Mouse (Mus musculus): ENCODE data around the gene Cyp3a13. TPM values are rescaled to one million over a fixed set of nuclear protein-coding genes. Genes with fewer than 3 reads are reported as not detected.

Cyp3a13 gene
- polyA plus RNA-seq, 1 experiment from 2014 or later, result not detected

DNA sequence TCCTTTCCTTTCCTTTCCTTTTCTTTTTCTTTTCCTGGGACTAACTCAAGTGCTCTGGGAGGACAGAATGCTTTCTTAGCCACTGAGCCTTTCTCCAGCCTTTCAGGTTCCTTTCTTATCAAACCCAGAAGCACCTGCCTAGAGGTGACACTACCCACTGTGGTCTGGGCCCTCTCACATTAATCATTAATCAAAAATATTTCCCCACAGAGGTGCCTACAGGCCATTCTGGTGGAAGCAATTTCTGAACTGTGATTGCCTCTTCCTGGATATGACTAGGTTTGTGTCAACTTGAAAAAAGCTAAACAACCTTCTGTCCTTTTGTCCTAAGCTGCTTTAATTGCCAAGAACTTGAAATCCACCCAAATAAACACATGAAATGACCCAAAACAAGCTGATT lies 752 bp upstream of the Cyp3a13 start:
- Histone ChIP-seq H3K9ac (no peak overlapping the region), H3K27me3 (no peaks in the 10 kb centered on the region), H3K4me2 (no peak overlapping the region), H3K27ac (no peak overlapping the region), H3K36me3 (no peaks in the 10 kb centered on the region), H3K9me3 (replicated peaks) (no peaks in the 10 kb centered on the region), H3K4me3 (no peak overlapping the region), H3K4me1 (replicated peaks) (no peaks in the 10 kb centered on the region)
- no peak for ATAC-seq (replicated peaks; ENCODE audit: insufficient number of reproducible peaks, insufficient read depth, low FRiP score, low read depth)

GRCm38 (mm10) chr5:137915550-137915949 lies 5.9 kb downstream of the Cyp3a13 start:
- H3K9ac ChIP-seq, result no peak overlapping the region
- H3K9me3 ChIP-seq (replicated peaks), result no peaks in the 10 kb centered on the region
- no peak overlapping the region for H3K4me3 ChIP-seq
- H3K27ac ChIP-seq, result no peak overlapping the region
- H3K36me3 ChIP-seq, result no peaks in the 10 kb centered on the region
- WGBS, result 66% methylated on average over 6 of the region's 6 CpGs
- H3K4me1 ChIP-seq (replicated peaks), result no peaks in the 10 kb centered on the region
- no peak for ATAC-seq (replicated peaks; ENCODE audit: insufficient number of reproducible peaks, insufficient read depth, low FRiP score, low read depth)
- no peaks in the 10 kb centered on the region for H3K27me3 ChIP-seq
- no peak overlapping the region for H3K4me2 ChIP-seq

- Histone ChIP-seq H3K36me3 (no peaks in the 10 kb centered on the region), H3K27me3 (no peaks in the 10 kb centered on the region), H3K4me2 (no peak overlapping the region), H3K4me3 (no peak overlapping the region), H3K4me1 (replicated peaks) (no peaks in the 10 kb centered on the region), H3K27ac (no peak overlapping the region), H3K9ac (no peak overlapping the region), H3K9me3 (replicated peaks) (no peaks in the 10 kb centered on the region)
- ATAC-seq (replicated peaks; ENCODE audit: insufficient number of reproducible peaks, insufficient read depth, low FRiP score, low read depth), result no peak
These were observed 6.9 kb downstream of the Cyp3a13 start for GRCm38 (mm10) chr5:137914508-137914907.

- H3K9me3 ChIP-seq (replicated peaks), result no peaks in the 10 kb centered on the region
- ATAC-seq (replicated peaks; ENCODE audit: insufficient number of reproducible peaks, insufficient read depth, low FRiP score, low read depth), result no peak
- WGBS, result 74% methylated on average over 3 of the region's 3 CpGs
These were observed 11.7 kb downstream of the Cyp3a13 start for GRCm38 (mm10) chr5:137909564-137910262.

GRCm38 (mm10) chr5:137897812-137898211 lies 23.6 kb downstream of the Cyp3a13 start:
- no peak for ATAC-seq (replicated peaks; ENCODE audit: insufficient number of reproducible peaks, insufficient read depth, low FRiP score, low read depth)
- H3K4me2 ChIP-seq, result no peak overlapping the region
- no peaks in the 10 kb centered on the region for H3K36me3 ChIP-seq
- H3K9me3 ChIP-seq (replicated peaks), result no peaks in the 10 kb centered on the region
- H3K4me1 ChIP-seq (replicated peaks), result no peaks in the 10 kb centered on the region
- H3K27ac ChIP-seq, result no peak overlapping the region
- H3K4me3 ChIP-seq, result no peak overlapping the region
- H3K27me3 ChIP-seq, result peaks cover 4% of the 10 kb centered on the region; the same call in 1 of the 2 replicates
- no peak overlapping the region for H3K9ac ChIP-seq
- 66% methylated on average over 1 of the region's 1 CpGs for WGBS

More at GRCm38 (mm10) chr5:137909564-137910262, 11.7 kb downstream of the Cyp3a13 start:
- Histone ChIP-seq H3K36me3 (no peaks in the 10 kb centered on the region), H3K9ac (no peak overlapping the region), H3K4me3 (no peak overlapping the region), H3K4me2 (no peak overlapping the region), H3K4me1 (replicated peaks) (no peaks in the 10 kb centered on the region), H3K27me3 (no peaks in the 10 kb centered on the region), H3K27ac (no peak overlapping the region)

DNA sequence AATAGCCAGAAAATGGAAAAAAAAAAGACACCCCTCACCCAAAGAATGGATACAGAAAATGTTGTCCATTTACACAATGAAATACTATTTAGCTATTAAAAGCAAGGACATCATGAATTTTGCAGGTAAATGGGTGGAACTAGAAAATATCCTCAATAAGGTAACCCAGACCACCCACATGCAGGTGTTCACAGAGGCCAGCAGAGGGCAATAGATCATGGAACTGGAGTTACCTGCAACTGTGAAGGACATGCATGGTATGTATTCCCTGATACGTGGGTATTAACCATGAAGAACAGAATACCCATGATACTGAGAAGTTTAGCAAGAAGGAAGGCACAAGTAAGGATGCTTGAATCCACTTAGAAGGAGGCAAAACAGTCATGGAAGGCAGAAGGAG lies 28.5 kb downstream of the Cyp3a13 start:
- H3K4me1 ChIP-seq (replicated peaks), result no peaks in the 10 kb centered on the region
- H3K36me3 ChIP-seq, result no peaks in the 10 kb centered on the region
- H3K4me3 ChIP-seq, result no peak overlapping the region
- H3K27ac ChIP-seq, result no peak overlapping the region
- H3K4me2 ChIP-seq, result no peak overlapping the region
- no peak overlapping the region for H3K9ac ChIP-seq
- H3K9me3 ChIP-seq (replicated peaks), result no peaks in the 10 kb centered on the region
- ATAC-seq (replicated peaks; ENCODE audit: insufficient number of reproducible peaks, insufficient read depth, low FRiP score, low read depth), result no peak
- WGBS, result 52% methylated on average over 1 of the region's 1 CpGs
- peaks cover 4% of the 10 kb centered on the region; the same call in 1 of the 2 replicates for H3K27me3 ChIP-seq

DNA sequence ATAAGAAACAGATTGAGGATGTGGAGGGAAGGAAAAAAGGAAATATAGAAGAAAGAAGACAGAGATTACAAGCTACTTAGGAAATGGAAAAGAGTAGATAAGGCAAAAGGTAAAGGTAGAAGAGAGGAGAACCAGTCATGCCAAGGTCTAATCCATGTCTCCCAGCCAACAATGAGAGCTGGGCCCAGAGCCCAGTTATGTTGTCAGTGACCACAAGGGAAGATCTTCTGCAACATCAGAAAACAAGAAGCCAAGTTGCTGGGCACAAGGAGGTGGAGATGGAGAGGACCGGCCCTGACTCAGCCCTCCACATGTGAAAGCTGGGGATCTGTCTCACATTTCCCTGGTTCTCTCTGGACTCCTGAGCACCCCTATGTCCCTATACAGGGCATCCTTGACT lies 33.8 kb downstream of the Cyp3a13 start:
- H3K9me3 ChIP-seq (replicated peaks), result no peaks in the 10 kb centered on the region
- no peak for ATAC-seq (replicated peaks; ENCODE audit: insufficient number of reproducible peaks, insufficient read depth, low FRiP score, low read depth)
- 85% methylated on average over 1 of the region's 1 CpGs for WGBS
- no peak overlapping the region for H3K9ac ChIP-seq
- H3K27ac ChIP-seq, result no peak overlapping the region
- peaks cover 9% of the 10 kb centered on the region; the same call in 1 of the 2 replicates for H3K4me1 ChIP-seq (replicated peaks)
- H3K36me3 ChIP-seq, result no peaks in the 10 kb centered on the region
- no peaks in the 10 kb centered on the region for H3K27me3 ChIP-seq
- H3K4me3 ChIP-seq, result no peak overlapping the region
- H3K4me2 ChIP-seq, result no peak overlapping the region

- Histone ChIP-seq H3K27me3 (no peaks in the 10 kb centered on the region), H3K4me3 (no peak overlapping the region), H3K36me3 (no peaks in the 10 kb centered on the region), H3K4me2 (no peak overlapping the region), H3K27ac (no peak overlapping the region), H3K9me3 (replicated peaks) (no peaks in the 10 kb centered on the region), H3K4me1 (replicated peaks) (peaks cover 9% of the 10 kb centered on the region; the same call in 1 of the 2 replicates), H3K9ac (no peak overlapping the region)
- 6% methylated on average over 2 of the region's 2 CpGs for WGBS
- ATAC-seq (replicated peaks; ENCODE audit: insufficient number of reproducible peaks, insufficient read depth, low FRiP score, low read depth), result no peak
These were observed 35.5 kb downstream of the Cyp3a13 start for GRCm38 (mm10) chr5:137885894-137886293.

DNA sequence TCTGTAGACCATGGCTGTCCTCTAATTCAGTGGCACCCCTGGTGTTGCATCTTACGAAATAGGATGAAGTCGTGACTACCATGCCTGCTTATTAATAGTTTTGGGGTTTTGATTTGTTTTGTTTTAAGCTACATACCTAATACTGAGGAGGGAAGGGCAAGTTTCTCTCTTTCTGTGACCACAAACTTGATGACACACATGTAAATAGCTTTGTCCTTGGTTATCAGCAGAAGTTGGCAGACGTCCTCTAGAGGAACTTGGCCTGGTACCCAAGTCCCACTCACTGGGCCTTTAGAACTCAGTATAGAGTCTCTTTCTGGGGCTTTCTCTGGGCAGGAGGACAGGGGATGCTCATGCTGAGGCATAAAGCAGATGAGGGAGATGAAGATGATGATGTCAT lies 38.1 kb downstream of the Cyp3a13 start:
- 71% methylated on average over 3 of the region's 3 CpGs for WGBS
- Histone ChIP-seq H3K9ac (no peak overlapping the region; the same call in 1 of the 2 replicates), H3K27ac (no peak overlapping the region), H3K4me2 (no peak overlapping the region), H3K27me3 (no peaks in the 10 kb centered on the region), H3K4me1 (replicated peaks) (peaks cover 9% of the 10 kb centered on the region; the same call in 1 of the 2 replicates), H3K4me3 (no peak overlapping the region), H3K9me3 (replicated peaks) (no peaks in the 10 kb centered on the region), H3K36me3 (no peaks in the 10 kb centered on the region)
- ATAC-seq (replicated peaks; ENCODE audit: insufficient number of reproducible peaks, insufficient read depth, low FRiP score, low read depth), result no peak

DNA sequence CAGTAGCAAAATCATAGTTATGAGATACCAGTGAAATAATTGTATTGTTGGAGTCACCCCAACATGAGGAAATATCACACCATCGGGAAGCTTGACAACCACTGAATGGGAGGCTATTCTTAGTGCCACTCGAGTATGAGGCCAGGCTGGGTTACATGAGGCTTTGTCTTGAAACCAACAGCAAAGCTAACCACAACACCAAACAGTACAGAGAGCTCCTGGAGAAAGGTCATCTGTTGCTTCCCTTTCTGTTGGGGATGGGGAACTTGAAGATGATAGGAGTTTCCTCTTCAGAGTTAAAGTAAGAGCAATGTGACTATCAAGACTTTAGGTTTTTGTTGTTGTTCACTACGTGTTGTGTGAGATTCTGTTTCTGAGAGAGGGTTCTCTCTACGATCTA lies 38.5 kb downstream of the Cyp3a13 start:
- ATAC-seq (replicated peaks; ENCODE audit: insufficient number of reproducible peaks, insufficient read depth, low FRiP score, low read depth), result no peak
- no peak overlapping the region for H3K27ac ChIP-seq
- no peak overlapping the region for H3K9ac ChIP-seq
- H3K27me3 ChIP-seq, result no peaks in the 10 kb centered on the region
- H3K4me3 ChIP-seq, result no peak overlapping the region
- H3K4me1 ChIP-seq (replicated peaks), result peaks cover 9% of the 10 kb centered on the region; the same call in 1 of the 2 replicates
- WGBS, result 48% methylated on average over 4 of the region's 4 CpGs
- H3K4me2 ChIP-seq, result no peak overlapping the region
- H3K36me3 ChIP-seq, result no peaks in the 10 kb centered on the region
- H3K9me3 ChIP-seq (replicated peaks), result no peaks in the 10 kb centered on the region

DNA sequence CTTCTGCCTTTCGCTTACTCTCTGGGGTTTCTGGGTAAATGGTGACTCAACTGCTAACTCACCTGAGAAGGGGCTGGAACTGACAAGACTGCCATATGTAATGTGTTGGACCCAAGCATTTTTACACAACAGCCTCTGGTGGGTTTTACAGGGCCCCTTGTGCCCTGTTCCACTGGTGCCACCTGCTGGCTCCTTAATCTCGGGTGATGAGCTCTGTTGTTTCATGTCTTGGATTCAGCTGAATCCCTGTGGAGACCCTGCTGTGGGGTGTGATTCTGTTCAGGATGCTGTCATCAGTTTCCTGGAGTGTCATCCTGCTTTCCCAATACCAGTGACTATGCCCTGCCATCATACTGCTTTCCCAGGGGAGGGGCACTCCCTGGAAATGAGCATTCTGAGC lies 43.6 kb downstream of the Cyp3a13 start:
- ATAC-seq (replicated peaks; ENCODE audit: insufficient number of reproducible peaks, insufficient read depth, low FRiP score, low read depth), result no peak
- no peaks in the 10 kb centered on the region for H3K9me3 ChIP-seq (replicated peaks)
- peaks cover under 1% of the 10 kb centered on the region; the same call in 1 of the 2 replicates for H3K4me1 ChIP-seq (replicated peaks)
- H3K4me2 ChIP-seq, result no peak overlapping the region
- 43% methylated on average over 2 of the region's 2 CpGs for WGBS
- no peaks in the 10 kb centered on the region for H3K36me3 ChIP-seq
- H3K27ac ChIP-seq, result no peak overlapping the region
- H3K4me3 ChIP-seq, result no peak overlapping the region
- H3K9ac ChIP-seq, result no peak overlapping the region
- H3K27me3 ChIP-seq, result no peaks in the 10 kb centered on the region

DNA sequence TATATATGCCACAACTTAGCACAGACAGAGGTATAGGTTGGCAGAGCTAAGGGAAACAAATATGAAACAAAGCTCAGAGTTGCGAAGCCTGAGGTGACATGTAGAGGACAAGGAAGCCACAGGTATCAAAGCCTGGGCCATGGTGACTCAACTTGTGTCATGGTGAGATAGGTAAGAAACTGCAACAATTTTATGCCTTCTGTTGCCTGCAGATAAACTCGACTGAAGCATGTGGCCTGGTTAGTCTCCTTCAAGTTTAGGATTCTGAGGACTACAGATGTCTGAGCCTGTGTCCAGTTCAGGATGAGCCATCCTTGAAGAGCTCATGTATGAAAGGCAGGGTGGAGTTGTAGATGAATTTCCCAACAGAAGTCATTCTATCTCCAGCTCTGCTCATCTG lies 46.4 kb downstream of the Cyp3a13 start:
- H3K9ac ChIP-seq, result no peak overlapping the region
- H3K4me2 ChIP-seq, result no peak overlapping the region
- H3K27ac ChIP-seq, result no peak overlapping the region
- WGBS, result 74% methylated on average over 2 of the region's 2 CpGs
- no peak overlapping the region for H3K4me3 ChIP-seq
- H3K36me3 ChIP-seq, result no peaks in the 10 kb centered on the region
- no peaks in the 10 kb centered on the region for H3K27me3 ChIP-seq
- H3K4me1 ChIP-seq (replicated peaks), result no peaks in the 10 kb centered on the region
- no peaks in the 10 kb centered on the region for H3K9me3 ChIP-seq (replicated peaks)
- no peak for ATAC-seq (replicated peaks; ENCODE audit: insufficient number of reproducible peaks, insufficient read depth, low FRiP score, low read depth)
